Mouse (Mus musculus) testis, adult 2 months (tissue): Measurements from ENCODE around the gene Rab22a. TPM values are rescaled to one million over a fixed set of nuclear protein-coding genes. Genes with fewer than 3 reads are reported as not detected.

Experiments used
- H3K27ac ChIP-seq: fragments of 200-500 bp; 2 replicates; pipeline ENCODE4 v1.5.1; 2012; ENCODE audit warnings: low read depth, low read length; ENCODE audit not compliant: control insufficient read depth, insufficient read depth
- H3K27me3 ChIP-seq: fragments of 200-500 bp; 2 replicates; pipeline ENCODE4 v1.6.1; 2012; ENCODE audit warnings: mild to moderate bottlenecking, low read length, moderate library complexity; ENCODE audit not compliant: control insufficient read depth, insufficient read depth
- H3K36me3 ChIP-seq: fragments of 200-500 bp; 2 replicates; pipeline ENCODE4 v1.6.1; 2012; ENCODE audit warnings: mild to moderate bottlenecking, low read length; ENCODE audit not compliant: control insufficient read depth, insufficient read depth
- H3K4me1 ChIP-seq: fragments of 200-500 bp; 2 replicates; pipeline ENCODE4 v1.6.1; 2012; ENCODE audit warnings: low read length; ENCODE audit not compliant: control insufficient read depth, insufficient read depth
- H3K4me3 ChIP-seq: fragments of 200-500 bp; 2 replicates; pipeline ENCODE4 v1.5.1; 2012; ENCODE audit warnings: low read depth, mild to moderate bottlenecking, low read length, moderate library complexity, mixed read lengths; ENCODE audit not compliant: control insufficient read depth
- CTCF ChIP-seq: fragments of 200-500 bp; IDR thresholded peaks from 2 replicates; pipeline ENCODE4 v1.5.1; 2012; ENCODE audit warnings: low read depth, mild to moderate bottlenecking, inconsistent platforms, low read length, moderate library complexity; ENCODE audit not compliant: control insufficient read depth, insufficient read depth, insufficient replicate concordance
- POLR2A ChIP-seq: fragments of 200-500 bp; IDR thresholded peaks from 2 replicates; pipeline ENCODE4 v1.6.1; 2012; ENCODE audit warnings: low read depth, mild to moderate bottlenecking, inconsistent platforms, low read length, moderate library complexity; ENCODE audit not compliant: control insufficient read depth
- polyA plus RNA-seq: library from polyadenylated mRNA; depleted of rRNA; stranded (reverse); fragments of >200 nt; gene quantifications from 2 replicates; pipeline ENCODE4 v1.2.3, GENCODE M21; 2012

Gene Rab22a
- polyA plus RNA-seq, 1 experiment, result 21.6 TPM

DNA sequence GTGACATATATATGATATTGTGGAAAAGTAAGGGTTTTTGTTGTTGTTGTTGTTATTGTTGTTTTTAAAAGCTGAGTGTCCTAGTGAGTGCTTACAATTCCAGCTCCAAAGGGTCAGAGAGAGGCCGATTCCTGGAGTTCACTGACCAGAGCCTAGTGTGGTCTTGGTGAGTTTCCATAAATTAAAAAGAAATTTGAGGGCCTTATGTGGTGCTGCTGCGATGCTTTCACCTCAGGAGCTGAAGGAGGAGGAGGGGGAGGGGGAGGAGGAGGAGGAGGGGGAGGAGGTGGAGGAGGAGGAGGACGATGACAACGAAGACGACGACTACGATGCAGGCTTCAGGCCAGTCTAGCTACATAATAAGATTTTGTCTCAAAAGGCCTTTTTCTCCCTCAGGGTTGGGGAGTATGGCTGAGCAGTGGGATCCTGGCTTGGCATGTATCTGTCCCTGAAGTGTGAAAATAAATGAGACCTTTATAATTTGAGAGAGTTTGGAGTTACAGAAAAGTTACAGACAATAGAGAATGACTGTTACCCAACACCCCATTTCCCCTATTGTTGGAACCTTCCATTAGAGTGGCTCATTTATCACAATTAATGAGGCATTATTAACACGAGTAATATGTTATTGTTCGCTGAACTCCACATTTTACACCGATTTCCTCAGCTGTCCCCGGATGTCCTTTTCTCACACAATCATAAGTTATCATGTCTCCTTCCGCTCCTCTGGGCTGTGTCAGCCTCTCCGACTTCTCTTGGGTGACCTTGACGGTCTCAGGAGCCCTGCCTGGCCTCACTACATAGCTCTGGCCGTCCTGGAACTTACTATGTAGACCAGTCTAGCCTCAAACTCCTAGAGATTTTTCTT lies 65.6 kb downstream of the Rab22a start:
- Histone ChIP-seq H3K27me3 (no peaks in the 10 kb centered on the region), H3K4me3 (peak overlapping the region; percentile 25), H3K36me3 (no peaks in the 10 kb centered on the region; the same call in 1 of the 2 replicates), H3K27ac (peak overlapping the region; percentile 77), H3K4me1 (peaks cover 21% of the 10 kb centered on the region)
- no peak for TF ChIP-seq POLR2A
- no peak for TF ChIP-seq CTCF

DNA sequence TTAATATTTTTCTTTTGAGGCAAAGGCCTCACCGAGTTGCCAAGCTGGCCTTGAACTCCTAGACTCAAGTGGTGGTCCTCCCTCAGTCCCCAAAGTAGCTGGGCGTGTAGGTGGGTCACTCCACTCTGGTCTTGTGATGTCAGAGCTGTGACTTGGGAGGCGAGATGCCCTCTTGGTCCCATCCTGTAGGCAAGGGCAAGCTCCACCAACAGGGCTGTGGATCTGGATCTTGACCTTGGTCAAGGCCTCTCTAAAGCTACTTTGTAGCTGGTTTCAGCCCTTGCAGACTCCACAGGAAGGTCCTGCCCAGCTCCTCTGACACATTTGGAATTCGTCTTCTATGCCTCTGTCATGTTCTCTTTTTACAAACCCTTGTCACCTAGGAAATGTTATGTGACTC lies 66.3 kb downstream of the Rab22a start:
- TF ChIP-seq CTCF (no peak), POLR2A (peak; percentile 59; the same call in 1 of the 2 replicates)
- Histone ChIP-seq H3K4me3 (peak overlapping the region; percentile 56), H3K36me3 (no peaks in the 10 kb centered on the region; the same call in 1 of the 2 replicates), H3K4me1 (peaks cover 21% of the 10 kb centered on the region), H3K27me3 (no peaks in the 10 kb centered on the region), H3K27ac (peak overlapping the region; percentile 77)

DNA sequence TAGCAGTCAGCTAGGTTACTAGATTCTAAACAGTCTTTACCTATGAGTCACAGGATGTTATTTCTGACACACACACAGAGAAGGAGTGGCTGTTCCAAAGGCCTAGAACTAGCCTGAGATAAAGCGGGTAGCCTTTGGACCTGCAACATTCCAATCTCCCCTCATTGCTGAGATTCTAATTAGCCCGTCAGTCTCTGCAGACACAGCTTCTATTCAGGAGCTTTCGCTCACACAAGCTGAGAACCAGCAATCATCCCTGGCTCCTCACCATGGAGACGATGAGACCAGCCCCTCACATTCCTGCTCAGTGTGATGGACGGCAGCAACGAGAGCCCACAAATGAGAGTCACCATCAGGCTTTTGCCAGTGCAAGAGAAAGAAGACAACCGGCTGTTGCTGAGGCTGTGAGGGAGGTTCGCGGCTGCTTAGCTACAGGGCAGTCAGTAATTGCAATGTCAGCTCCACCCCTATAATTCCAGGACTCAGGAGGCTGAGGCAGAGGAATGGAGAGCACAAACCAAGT lies 70.9 kb downstream of the Rab22a start:
- no peaks in the 10 kb centered on the region for H3K36me3 ChIP-seq
- H3K4me1 ChIP-seq, result peaks cover 4% of the 10 kb centered on the region; the same call in 1 of the 2 replicates
- H3K27me3 ChIP-seq, result no peaks in the 10 kb centered on the region
- H3K4me3 ChIP-seq, result no peak overlapping the region
- TF ChIP-seq POLR2A (no peak), CTCF (no peak)
- H3K27ac ChIP-seq, result no peak overlapping the region

DNA sequence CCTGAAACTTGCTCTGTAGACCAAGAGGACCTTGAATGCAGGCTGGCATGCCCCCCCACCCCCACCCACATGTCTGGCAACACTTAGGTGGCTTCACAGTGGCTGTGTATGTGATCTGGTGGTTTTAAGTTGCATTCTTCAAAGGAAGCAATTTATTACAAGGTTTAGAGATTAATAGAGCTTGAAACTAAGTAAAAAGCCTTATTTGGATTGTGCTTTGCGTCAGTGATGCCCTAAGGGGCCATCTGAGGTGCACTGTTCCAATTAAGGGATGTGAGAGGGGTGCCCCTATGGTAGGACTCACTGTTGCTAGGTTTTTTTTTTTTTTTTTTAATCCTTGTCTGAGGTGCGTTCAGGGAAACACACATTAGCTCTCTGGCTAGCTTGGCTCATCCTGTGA lies 74.9 kb downstream of the Rab22a start:
- no peak overlapping the region for H3K27ac ChIP-seq
- H3K36me3 ChIP-seq, result no peaks in the 10 kb centered on the region
- H3K4me3 ChIP-seq, result no peak overlapping the region
- H3K27me3 ChIP-seq, result no peaks in the 10 kb centered on the region
- no peaks in the 10 kb centered on the region; the same call in none of the 2 replicates for H3K4me1 ChIP-seq
- TF ChIP-seq POLR2A, result no peak
- no peak for TF ChIP-seq CTCF

DNA sequence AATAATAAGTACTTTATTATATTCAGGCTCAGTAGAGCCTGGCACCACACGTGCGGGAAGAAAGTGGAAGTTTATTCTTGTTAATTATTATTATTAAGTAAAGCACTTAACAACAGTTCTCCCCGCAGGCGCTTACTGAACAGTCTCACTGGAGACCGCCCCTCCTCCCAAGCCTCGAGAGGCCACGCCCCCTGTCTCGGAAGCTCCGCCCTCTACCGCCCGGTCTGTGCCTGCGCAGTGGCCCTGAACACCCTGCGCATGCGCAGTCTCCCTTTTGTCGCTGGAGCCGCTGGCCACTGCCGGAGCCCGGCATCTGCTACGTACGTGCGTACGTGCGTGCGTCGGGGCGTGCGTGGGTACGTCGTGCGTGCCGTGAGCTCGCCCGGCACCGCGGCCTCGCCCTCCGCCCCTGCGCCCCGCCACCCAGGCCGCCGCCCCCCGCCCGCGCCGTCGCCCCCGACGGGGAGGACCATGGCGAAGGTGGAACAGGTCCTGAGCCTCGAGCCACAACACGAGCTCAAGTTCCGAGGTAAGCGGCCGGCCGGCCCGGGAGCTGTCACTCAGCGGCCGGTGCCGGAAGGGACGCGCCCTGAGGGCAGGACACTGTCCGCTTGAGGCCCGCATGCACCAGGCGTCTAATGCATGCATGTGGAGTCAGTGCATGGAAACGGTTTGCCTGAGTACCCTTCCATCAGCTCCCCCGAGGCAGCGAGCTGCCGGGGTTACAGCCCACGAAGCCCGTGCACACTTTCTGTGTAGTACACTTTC lies 77.8 kb downstream of the Rab22a start, which contains the start of gene Vapb:
Vapb (plus strand) TSS at position 290 of the 768 bp plus-strand sequence.
- no peaks in the 10 kb centered on the region; the same call in none of the 2 replicates for H3K4me1 ChIP-seq
- peak within 1 kb of the TSS; percentile 34 for H3K27ac ChIP-seq
- no peaks in the 10 kb centered on the region for H3K27me3 ChIP-seq
- TF ChIP-seq POLR2A (peak; percentile 65; the same call in 1 of the 2 replicates), CTCF (no peak)
- H3K36me3 ChIP-seq, result no peaks in the 10 kb centered on the region
- H3K4me3 ChIP-seq, result peak within 1 kb of the TSS; percentile 86

DNA sequence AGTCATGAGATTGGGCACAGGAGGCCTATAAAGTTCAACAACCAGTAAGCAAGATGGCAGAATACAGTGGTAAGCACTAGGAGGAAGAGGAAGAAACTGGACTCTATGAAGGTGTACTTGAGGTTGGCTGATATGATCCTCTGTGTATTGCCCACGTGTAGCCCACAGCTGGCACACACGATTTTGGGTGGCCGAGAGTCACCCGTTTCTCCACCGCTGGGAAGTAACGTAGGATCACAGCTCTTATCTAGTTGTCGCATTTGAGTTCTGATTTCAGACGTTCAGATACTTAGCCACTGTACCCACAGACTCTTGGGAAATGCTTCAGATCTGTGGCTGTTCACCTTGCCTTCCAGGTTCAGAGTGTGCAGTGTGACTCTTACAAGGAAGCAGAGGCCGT lies 78.7 kb downstream of the Rab22a start:
- H3K27ac ChIP-seq, result peak overlapping the region; percentile 34
- peak overlapping the region; percentile 86 for H3K4me3 ChIP-seq
- no peaks in the 10 kb centered on the region for H3K27me3 ChIP-seq
- no peaks in the 10 kb centered on the region for H3K36me3 ChIP-seq
- TF ChIP-seq POLR2A (no peak), CTCF (no peak)
- H3K4me1 ChIP-seq, result no peaks in the 10 kb centered on the region; the same call in none of the 2 replicates

DNA sequence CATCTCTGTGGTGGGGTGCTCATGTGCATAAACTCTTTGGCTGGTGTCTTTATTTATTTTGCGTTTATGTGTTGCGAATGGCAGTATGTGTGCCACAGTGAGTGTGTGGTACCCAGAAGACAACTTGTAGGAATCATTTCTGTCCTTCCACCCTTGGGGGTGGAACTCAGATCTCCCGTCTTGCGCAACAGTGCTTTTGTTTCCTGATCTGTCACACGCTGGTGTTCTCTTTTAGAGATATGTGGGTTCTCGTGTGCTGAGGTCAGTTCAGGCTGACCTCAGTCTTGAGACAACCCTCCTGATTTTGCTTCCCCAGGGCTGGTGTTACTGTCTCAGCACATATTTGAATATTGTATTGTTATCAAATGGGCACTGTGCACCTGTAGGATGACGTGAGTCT lies 79.5 kb downstream of the Rab22a start:
- TF ChIP-seq POLR2A, result no peak
- TF ChIP-seq CTCF, result no peak
- Histone ChIP-seq H3K36me3 (no peaks in the 10 kb centered on the region), H3K4me1 (no peaks in the 10 kb centered on the region; the same call in none of the 2 replicates), H3K27ac (no peak overlapping the region), H3K27me3 (no peaks in the 10 kb centered on the region), H3K4me3 (no peak overlapping the region)
